Mouse (Mus musculus): ENCODE measurements around the gene Pcdh7.

DNA sequence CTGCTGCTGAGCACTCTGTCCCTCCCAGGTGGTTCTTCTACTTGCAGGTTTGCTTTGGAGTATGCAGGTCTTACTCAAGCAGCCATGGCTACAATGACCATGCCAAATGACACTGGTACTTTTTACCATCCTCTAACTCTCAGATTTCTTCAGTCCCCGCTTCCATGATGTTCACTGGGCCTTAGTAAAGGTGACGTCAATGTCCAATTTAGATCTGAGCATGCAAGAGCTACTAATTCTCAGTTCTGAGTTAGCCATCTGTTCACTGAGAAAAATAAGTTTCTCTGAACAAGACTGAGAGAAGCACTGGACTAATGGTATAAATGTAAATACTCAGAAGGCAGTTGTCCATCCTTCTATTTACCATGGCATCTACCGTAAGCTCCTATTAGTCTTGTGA lies 457.8 kb downstream of the Pcdh7 start:
- TF ChIP-seq CEBPB (IDR thresholded peaks at IDR 0.05; ENCODE audit: low read depth) (no peak), CTCF (IDR thresholded peaks at IDR 0.05; ENCODE audit: control insufficient read depth, insufficient read depth, insufficient read length) (no peak)

All from C2C12 (cell line).